Mouse (Mus musculus) neural tube, embryonic 14.5 days (tissue): Measurements from ENCODE around the gene Tff1. TPM values are rescaled to one million over a fixed set of nuclear protein-coding genes. Genes with fewer than 3 reads are reported as not detected.

Experiments used
- ATAC-seq: fragments of 200-750 bp; cut with Nextera tagmentation; 2 replicates; pipeline ENCODE4 v1.8.0; 2017; ENCODE audit warnings: low read depth, mild to moderate bottlenecking, moderate TSS enrichment, moderate library complexity
- H3K27ac ChIP-seq: fragments of 300-500 bp; sonication (generic); 2 replicates; pipeline ENCODE4 v1.5.1; 2014; ENCODE audit warnings: low read depth, mild to moderate bottlenecking, control low read depth, low read length, moderate library complexity, mixed read lengths
- H3K27me3 ChIP-seq: fragments of 300-500 bp; sonication (generic); 2 replicates; pipeline ENCODE4 v1.6.1; 2014; ENCODE audit warnings: low read length; ENCODE audit not compliant: control insufficient read depth, insufficient read depth
- H3K36me3 ChIP-seq: fragments of 300-500 bp; sonication (generic); 2 replicates; pipeline ENCODE4 v1.6.1; 2014; ENCODE audit warnings: low read length, mixed read lengths; ENCODE audit not compliant: control insufficient read depth, insufficient read depth
- H3K4me1 ChIP-seq: fragments of 300-500 bp; sonication (generic); 2 replicates; pipeline ENCODE4 v1.6.1; 2014; ENCODE audit warnings: low read length; ENCODE audit not compliant: control insufficient read depth, insufficient read depth
- H3K4me2 ChIP-seq: fragments of 300-500 bp; sonication (generic); 2 replicates; pipeline ENCODE4 v1.6.1; 2014; ENCODE audit warnings: mild to moderate bottlenecking, low read depth, low read length, control low read depth
- H3K4me3 ChIP-seq: fragments of 300-500 bp; sonication (generic); 2 replicates; pipeline ENCODE4 v1.5.1; 2014; ENCODE audit warnings: low read depth, low read length, control low read depth, mixed read lengths
- H3K9ac ChIP-seq: fragments of 300-500 bp; sonication (generic); replicated peaks from 2 replicates; pipeline ENCODE4 v1.6.1; 2014; ENCODE audit warnings: low read depth, mild to moderate bottlenecking, control low read depth, low read length, mixed read lengths
- H3K9me3 ChIP-seq: fragments of 300-500 bp; sonication (generic); 2 replicates; pipeline ENCODE4 v1.6.1; 2016; ENCODE audit warnings: low read length; ENCODE audit not compliant: control insufficient read depth
- WGBS: fragments of 180-500 bp; shearing (Covaris S2); extraction: QIAGEN DNeasy Blood & Tissue Kit; methylation state at CpG from one replicate; pipeline ENCODE4 v1.1.7; 2014; 5-methylcytosine and 5-hydroxymethylcytosine counted together
- polyA plus RNA-seq: library from polyadenylated mRNA; unstranded; fragments of >200 nt; fragmentation: Nextera tagmentation; extraction: Ambion mirVana; gene quantifications from 2 replicates; pipeline ENCODE4 v1.2.1, GENCODE M21; 2014

Gene Tff1
- polyA plus RNA-seq, 1 experiment from 2014 or later: not detected

DNA sequence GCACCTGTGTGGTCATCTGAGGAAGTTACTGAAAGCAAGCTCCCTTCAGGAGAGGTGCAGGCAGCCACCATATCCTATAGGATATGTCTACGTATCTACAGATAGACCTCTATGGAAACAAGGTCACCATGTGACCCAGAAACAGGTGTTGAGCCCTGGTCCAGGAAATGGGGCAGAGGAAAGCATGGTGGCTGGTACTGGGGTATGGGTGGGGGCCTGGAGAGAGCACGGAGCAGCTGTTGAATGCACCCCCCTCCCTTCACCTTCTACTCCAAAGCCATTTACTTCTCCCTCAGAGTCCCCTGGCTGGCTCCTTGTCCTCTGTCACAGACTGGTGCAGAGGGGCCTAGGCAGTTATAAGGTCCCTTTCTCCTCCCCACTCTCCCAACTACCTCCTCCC lies 1.3 kb downstream of the Tff1 start:
- no peaks in the 10 kb centered on the region for H3K36me3 ChIP-seq
- no peak overlapping the region for H3K27ac ChIP-seq
- no peaks in the 10 kb centered on the region for H3K4me1 ChIP-seq
- H3K4me2 ChIP-seq: no peak overlapping the region
- WGBS: 87% methylated on average over 2 of the region's 2 CpGs
- no peaks in the 10 kb centered on the region for H3K27me3 ChIP-seq
- no peak overlapping the region for H3K4me3 ChIP-seq
- no peaks in the 10 kb centered on the region for H3K9me3 ChIP-seq
- no peak overlapping the region for H3K9ac ChIP-seq
- ATAC-seq: no peak

DNA sequence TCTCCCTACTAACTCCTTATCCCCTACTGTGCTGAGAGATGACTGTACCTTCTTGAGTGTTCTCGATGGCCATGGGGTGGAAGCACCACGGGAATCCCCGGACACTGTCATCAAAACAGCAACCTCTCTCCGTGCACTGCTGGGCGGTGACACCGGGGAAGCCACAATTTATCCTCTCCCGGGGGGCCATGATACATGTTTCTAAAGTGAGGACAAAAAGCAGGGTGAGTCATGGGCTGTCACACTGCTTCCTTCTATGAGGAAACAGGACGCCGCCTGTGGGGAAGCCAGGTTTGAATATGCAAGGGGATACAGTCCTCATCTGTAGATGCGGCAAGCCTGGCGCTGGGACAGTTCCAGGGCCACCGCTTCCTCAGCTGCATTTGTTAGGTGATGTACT lies 2.5 kb downstream of the Tff1 start:
- ATAC-seq: no peak
- Histone ChIP-seq H3K4me3 (no peak overlapping the region), H3K4me1 (no peaks in the 10 kb centered on the region), H3K27me3 (no peaks in the 10 kb centered on the region), H3K9me3 (no peaks in the 10 kb centered on the region), H3K27ac (no peak overlapping the region), H3K36me3 (no peaks in the 10 kb centered on the region), H3K9ac (no peak overlapping the region), H3K4me2 (no peak overlapping the region)
- WGBS: 80% methylated on average over 12 of the region's 12 CpGs

DNA sequence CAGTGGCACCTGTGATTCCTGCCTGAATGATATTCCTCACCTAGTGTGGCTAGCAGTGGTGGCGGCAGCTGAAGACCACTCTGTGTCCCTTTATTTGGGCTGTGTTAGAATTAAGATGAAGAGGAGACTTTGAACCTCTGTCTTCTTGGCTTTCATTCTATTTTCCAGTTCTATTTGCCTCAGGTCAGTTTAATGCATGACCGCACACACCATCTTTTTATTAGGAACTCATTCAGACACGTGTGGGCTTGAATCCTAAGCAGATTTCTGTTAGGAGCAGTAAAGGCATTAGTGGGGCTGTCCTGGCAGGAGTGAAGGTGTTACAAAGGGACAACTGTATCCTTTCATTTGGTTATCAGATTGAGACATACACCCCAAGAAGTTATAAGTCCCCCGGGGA lies 4.8 kb downstream of the Tff1 start:
- H3K4me2 ChIP-seq: no peak overlapping the region
- no peak overlapping the region for H3K4me3 ChIP-seq
- no peak overlapping the region for H3K27ac ChIP-seq
- H3K9ac ChIP-seq: no peak overlapping the region
- no peaks in the 10 kb centered on the region for H3K36me3 ChIP-seq
- H3K4me1 ChIP-seq: no peaks in the 10 kb centered on the region
- WGBS: 67% methylated on average over 4 of the region's 4 CpGs
- ATAC-seq: no peak
- H3K9me3 ChIP-seq: no peaks in the 10 kb centered on the region
- no peaks in the 10 kb centered on the region for H3K27me3 ChIP-seq

- Histone ChIP-seq H3K9ac (no peak overlapping the region), H3K36me3 (no peaks in the 10 kb centered on the region), H3K4me1 (no peaks in the 10 kb centered on the region), H3K4me2 (no peak overlapping the region), H3K27me3 (no peaks in the 10 kb centered on the region), H3K4me3 (no peak overlapping the region), H3K9me3 (no peaks in the 10 kb centered on the region), H3K27ac (no peak overlapping the region)
- no peak for ATAC-seq
- WGBS: 84% methylated on average over 6 of the region's 6 CpGs
Observed at GRCm38 (mm10) chr17:31157921-31158320, 7.2 kb downstream of the Tff1 start.

GRCm38 (mm10) chr17:31153785-31154184 lies 11.3 kb downstream of the Tff1 start:
- Histone ChIP-seq H3K9ac (no peak overlapping the region), H3K36me3 (no peaks in the 10 kb centered on the region), H3K4me3 (no peak overlapping the region), H3K4me1 (no peaks in the 10 kb centered on the region), H3K4me2 (no peak overlapping the region), H3K27ac (no peak overlapping the region), H3K27me3 (no peaks in the 10 kb centered on the region), H3K9me3 (no peaks in the 10 kb centered on the region)
- no peak for ATAC-seq
- WGBS: 87% methylated on average over 8 of the region's 8 CpGs

DNA sequence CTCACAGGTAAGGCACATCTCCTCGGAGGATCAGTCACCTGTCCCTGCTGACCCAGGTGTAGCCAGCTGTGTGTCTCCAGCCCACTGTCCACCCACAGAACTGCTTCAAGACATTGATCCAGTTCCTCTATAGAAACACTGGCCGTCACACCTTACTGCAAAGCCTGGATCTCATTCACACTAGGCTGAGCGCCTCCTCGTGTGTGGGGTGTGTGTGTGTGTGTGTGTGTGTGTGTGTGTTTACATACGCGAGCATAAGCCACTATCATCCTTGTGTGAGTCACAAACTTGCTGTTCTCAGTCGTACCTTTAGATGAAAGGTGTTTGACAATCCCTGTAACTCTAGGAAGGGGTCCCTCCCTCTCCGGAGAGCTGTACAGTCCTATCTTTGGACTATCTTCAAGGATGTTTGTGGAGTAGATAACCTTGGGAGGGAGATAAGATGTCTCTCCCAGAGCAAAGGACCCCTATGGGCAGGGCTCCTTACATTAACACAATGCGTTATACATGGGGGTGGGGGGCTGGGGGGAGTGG lies 12.0 kb downstream of the Tff1 start:
- Histone ChIP-seq H3K4me1 (no peaks in the 10 kb centered on the region), H3K4me2 (no peak overlapping the region), H3K4me3 (no peak overlapping the region), H3K9ac (no peak overlapping the region), H3K9me3 (no peaks in the 10 kb centered on the region), H3K27ac (no peak overlapping the region), H3K36me3 (no peaks in the 10 kb centered on the region), H3K27me3 (no peaks in the 10 kb centered on the region)
- no peak for ATAC-seq
- 89% methylated on average over 9 of the region's 9 CpGs for WGBS

- no peak overlapping the region for H3K9ac ChIP-seq
- no peaks in the 10 kb centered on the region for H3K4me1 ChIP-seq
- no peak overlapping the region for H3K4me3 ChIP-seq
- H3K27ac ChIP-seq: no peak overlapping the region
- no peaks in the 10 kb centered on the region for H3K36me3 ChIP-seq
- no peaks in the 10 kb centered on the region for H3K27me3 ChIP-seq
- H3K9me3 ChIP-seq: no peaks in the 10 kb centered on the region
- no peak for ATAC-seq
- WGBS: 36% methylated on average over 5 of the region's 5 CpGs
- no peak overlapping the region for H3K4me2 ChIP-seq
Observed at GRCm38 (mm10) chr17:31152512-31152911, 12.6 kb downstream of the Tff1 start.

GRCm38 (mm10) chr17:31145998-31146397 lies 19.1 kb downstream of the Tff1 start:
- Histone ChIP-seq H3K4me1 (no peaks in the 10 kb centered on the region), H3K27me3 (no peaks in the 10 kb centered on the region), H3K4me2 (no peak overlapping the region), H3K9ac (no peak overlapping the region), H3K27ac (no peak overlapping the region), H3K9me3 (no peaks in the 10 kb centered on the region), H3K36me3 (no peaks in the 10 kb centered on the region), H3K4me3 (no peak overlapping the region)
- WGBS: 88% methylated on average over 9 of the region's 9 CpGs
- ATAC-seq: no peak

- no peak within 1 kb of the TSS for H3K9ac ChIP-seq
- no peak within 1 kb of the TSS for H3K4me2 ChIP-seq
- no peak within 1 kb of the TSS for H3K27ac ChIP-seq
- H3K4me3 ChIP-seq: no peak within 1 kb of the TSS
- 63% methylated on average over 15 of the region's 15 CpGs for WGBS
- H3K9me3 ChIP-seq: no peaks in the 10 kb centered on the region
- H3K36me3 ChIP-seq: no peaks in the 10 kb centered on the region
- ATAC-seq: no peak
- H3K27me3 ChIP-seq: no peaks in the 10 kb centered on the region
- H3K4me1 ChIP-seq: no peaks in the 10 kb centered on the region
Observed at GRCm38 (mm10) chr17:31144040-31145037, 20.7 kb downstream of the Tff1 start, which contains the start of gene Tff2. Gene Tff2, minus strand, starts transcription at chr17:31144282.
